Mouse (Mus musculus): Measurements from ENCODE around the gene B4galnt3. TPM values are rescaled to one million over a fixed set of nuclear protein-coding genes. Genes with fewer than 3 reads are reported as not detected.

B4galnt3 gene
- total RNA-seq, 2 experiments from 2014 or later: 3.7 to 4.6 TPM

GRCm38 (mm10) chr6:120216702-120217101 is 77.7 kb downstream of the B4galnt3 start:
- DNase-seq: no peak

GRCm38 (mm10) chr6:120211536-120211935 is 82.8 kb downstream of the B4galnt3 start:
- DNase-seq: no peak

- no peak for DNase-seq
Observed at GRCm38 (mm10) chr6:120206586-120206985, 87.8 kb downstream of the B4galnt3 start.

- no peak for DNase-seq
Observed at GRCm38 (mm10) chr6:120202406-120202805, 92.0 kb downstream of the B4galnt3 start.

GRCm38 (mm10) chr6:120201956-120202355 is 92.4 kb downstream of the B4galnt3 start:
- no peak for DNase-seq

GRCm38 (mm10) chr6:120199638-120200394 is 94.5 kb downstream of the B4galnt3 start:
- no peak for DNase-seq

- DNase-seq: peak; percentile 88
Observed at GRCm38 (mm10) chr6:120197964-120198363, 96.4 kb downstream of the B4galnt3 start.

- peak; percentile 53 for DNase-seq
Observed at GRCm38 (mm10) chr6:120196837-120197236, 97.5 kb downstream of the B4galnt3 start.

- no peak for DNase-seq
Observed at GRCm38 (mm10) chr6:120194963-120195362, 99.4 kb downstream of the B4galnt3 start.

GRCm38 (mm10) chr6:120194305-120194704 is 100.1 kb downstream of the B4galnt3 start:
- DNase-seq: no peak

- no peak for DNase-seq
Observed at GRCm38 (mm10) chr6:120193793-120194192, 100.6 kb downstream of the B4galnt3 start.

- DNase-seq: peak; percentile 89
Observed at GRCm38 (mm10) chr6:120193174-120193573, 101.2 kb downstream of the B4galnt3 start.

GRCm38 (mm10) chr6:120192211-120192870 is 102.0 kb downstream of the B4galnt3 start:
- peak; percentile 82 for DNase-seq

- no peak for DNase-seq
Observed at GRCm38 (mm10) chr6:120191396-120192170, 102.8 kb downstream of the B4galnt3 start.

- DNase-seq: peak; percentile 68
Observed at GRCm38 (mm10) chr6:120190912-120191311, 103.4 kb downstream of the B4galnt3 start.

- no peak for DNase-seq
Observed at GRCm38 (mm10) chr6:120190365-120190764, 104.0 kb downstream of the B4galnt3 start.

GRCm38 (mm10) chr6:120189287-120189686 is 105.1 kb downstream of the B4galnt3 start:
- DNase-seq: no peak

GRCm38 (mm10) chr6:120188376-120189235 is 105.8 kb downstream of the B4galnt3 start:
- DNase-seq: peak; percentile 53

GRCm38 (mm10) chr6:120187587-120188176 is 106.7 kb downstream of the B4galnt3 start:
- peak; percentile 37 for DNase-seq

- no peak for DNase-seq
Observed at GRCm38 (mm10) chr6:120186594-120186993, 107.8 kb downstream of the B4galnt3 start.

GRCm38 (mm10) chr6:120185756-120186155 is 108.6 kb downstream of the B4galnt3 start:
- no peak for DNase-seq

All from adrenal gland, postnatal 10 days (tissue).